11 mouse cellular contexts compared by ENCODE assay signal in the genomic region with DNA sequence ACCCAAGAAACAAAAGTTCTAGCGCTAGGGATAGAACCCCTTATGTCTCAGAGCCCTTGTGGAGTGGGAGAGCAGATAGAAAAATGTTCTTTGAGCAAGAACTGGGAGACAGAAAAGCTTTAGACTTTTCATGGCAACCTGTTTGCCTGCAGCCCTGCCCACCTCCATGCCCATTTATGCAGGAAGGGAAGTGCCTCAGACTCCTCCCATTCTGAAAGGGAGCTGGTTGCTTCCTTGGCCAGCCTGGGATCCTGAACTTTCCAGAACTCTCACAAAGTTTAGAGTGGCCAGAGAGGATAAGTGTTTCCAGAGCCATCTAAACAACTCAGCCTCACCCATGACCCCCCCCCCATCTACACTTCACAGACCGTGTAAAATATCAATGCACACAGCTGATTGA. TPM values are rescaled to one million over a fixed set of nuclear protein-coding genes. Genes with fewer than 3 reads are reported as not detected.
DNase-seq lines count a peak whose midpoint lies in the region; ATAC-seq and TF ChIP-seq lines count a peak whose summit lies in the region.
"Had no signal": no experiment of that assay in that cellular context is flagged by ENCODE, and none has a peak within 500 bp of the region (broad histone marks: within the 10 kb centered on the region; RNA-seq: fewer than 3 reads in every experiment).

No protein-coding gene starts in this region.

- peaks cover 22% of the 10 kb centered on the region for H3K4me1 ChIP-seq in brown adipose tissue, adult 24 weeks (ENCODE audit: control insufficient read depth, insufficient read depth, insufficient read length, low read length)
- no peaks in the 10 kb centered on the region; the same call in 1 of the 2 replicates for H3K4me1 ChIP-seq in midbrain, embryonic 16.5 days (ENCODE audit: control insufficient read depth, insufficient read depth, low read length)

- no peak overlapping the region for H3K4me2 ChIP-seq in midbrain, embryonic 16.5 days (ENCODE audit: low read length)

- no peak for ATAC-seq in midbrain, embryonic 16.5 days

- intact Hi-C loops in left cerebral cortex, adult 2 months (cut with DNase I), result no loop called here

- DNase-seq in left cerebral cortex, adult 2 months (ENCODE audit: extremely low spot score in 1 of 2, low spot score in 2 of 2), result no peak
- DNase-seq in left cerebral cortex, adult 9 months (ENCODE audit: low spot score in 2 of 2), result no peak
- peak; percentile 32 for DNase-seq in kidney, postnatal 14 days
- DNase-seq in lung, postnatal 36 days, result peak; percentile 70
- DNase-seq in adrenal gland, postnatal 25 days, result no peak
- no peak for DNase-seq in frontal cortex, postnatal 25 days (ENCODE audit: low spot score in 2 of 2)

- no peaks in the 10 kb centered on the region for H3K9me3 ChIP-seq in midbrain, embryonic 16.5 days (replicated peaks; ENCODE audit: control insufficient read depth, low read length, poor library complexity, severe bottlenecking)
- H3K9me3 ChIP-seq: neural tube, embryonic 15.5 days had no signal

- H3K36me3 ChIP-seq in midbrain, embryonic 16.5 days (ENCODE audit: control insufficient read depth, insufficient read depth, low read length), result peaks cover 17% of the 10 kb centered on the region

- H3K4me3 ChIP-seq in left cerebral cortex, adult 2 months, result no peak overlapping the region
- peak overlapping the region; percentile 10 for H3K4me3 ChIP-seq in brown adipose tissue, adult 24 weeks (ENCODE audit: insufficient read depth, low read depth, low read length)
- H3K4me3 ChIP-seq in midbrain, embryonic 16.5 days (ENCODE audit: low read depth, low read length), result no peak overlapping the region
- H3K4me3 ChIP-seq: neural tube, embryonic 15.5 days had no signal

- no peak overlapping the region for H3K9ac ChIP-seq in midbrain, embryonic 16.5 days (ENCODE audit: low read depth, low read length)
- H3K9ac ChIP-seq: neural tube, embryonic 15.5 days had no signal

- peaks cover 21% of the 10 kb centered on the region for H3K27me3 ChIP-seq in midbrain, embryonic 16.5 days (ENCODE audit: control insufficient read depth, insufficient read depth, low read depth, low read length)

- peak overlapping the region; percentile 34; the same call in 1 of the 2 replicates for H3K27ac ChIP-seq in left cerebral cortex, adult 2 months
- peak overlapping the region; percentile 85 for H3K27ac ChIP-seq in brown adipose tissue, adult 24 weeks (replicated peaks; ENCODE audit: low read depth, low read length)
- no peak overlapping the region for H3K27ac ChIP-seq in midbrain, embryonic 16.5 days (ENCODE audit: low read length)
- H3K27ac ChIP-seq: neural tube, embryonic 15.5 days had no signal

- TF ChIP-seq CTCF in left cerebral cortex, adult 2 months (IDR thresholded peaks at IDR 0.05), result no peak

- 19% methylated on average over 2 of the region's 2 CpGs for WGBS in midbrain, embryonic 16.5 days

RNA-seq across cellular contexts. Expression of a gene that starts 0.5 kb away (rescaled TPM):
- 1 to 10 TPM; 2.0 to 2.2 TPM for total RNA-seq in left cerebral cortex, adult 2 months (2021)
- polyA plus RNA-seq in brown adipose tissue, adult 24 weeks (2012; ENCODE audit: insufficient read depth, insufficient read length, missing spikeins), result 1.8 and 6.0 TPM in 2 replicates
- 28.1 and 33.9 TPM in 2 replicates for total RNA-seq in adrenal gland, postnatal 25 days (2021)
- 1.2 and 1.4 TPM in 2 replicates for polyA plus RNA-seq in midbrain, embryonic 16.5 days (2015; fragmentation: Nextera tagmentation; extraction: Ambion mirVana)

RNA-seq across cellular contexts. Expression of a gene that starts 14.1 kb away (rescaled TPM):
- total RNA-seq in left cerebral cortex, adult 2 months (2021), result 10 to 100 TPM; 53.4 to 64.3 TPM
- polyA plus RNA-seq in brown adipose tissue, adult 24 weeks (2012; ENCODE audit: insufficient read depth, insufficient read length, missing spikeins), result 15.4 and 19.0 TPM in 2 replicates
- 61.8 and 66.9 TPM in 2 replicates for total RNA-seq in adrenal gland, postnatal 25 days (2021)
- 116 and 117 TPM in 2 replicates for polyA plus RNA-seq in midbrain, embryonic 16.5 days (2015; fragmentation: Nextera tagmentation; extraction: Ambion mirVana)

RNA-seq across cellular contexts. Expression of a gene that starts 16.6 kb away (rescaled TPM):
- total RNA-seq in left cerebral cortex, adult 2 months (2021), result 10 to 100 TPM; 20.2 to 21.7 TPM
- 6.4 and 7.1 TPM in 2 replicates for polyA plus RNA-seq in brown adipose tissue, adult 24 weeks (2012; ENCODE audit: insufficient read depth, insufficient read length, missing spikeins)
- 2.2 and 4.0 TPM in 2 replicates for total RNA-seq in adrenal gland, postnatal 25 days (2021)
- 13.1 and 15.0 TPM in 2 replicates for polyA plus RNA-seq in midbrain, embryonic 16.5 days (2015; fragmentation: Nextera tagmentation; extraction: Ambion mirVana)

RNA-seq across cellular contexts. Expression of a gene that starts 17.2 kb away (rescaled TPM):
- total RNA-seq in left cerebral cortex, adult 2 months (2021), result not detected
- not detected in 2 replicates for polyA plus RNA-seq in brown adipose tissue, adult 24 weeks (2012; ENCODE audit: insufficient read depth, insufficient read length, missing spikeins)
- not detected in 2 replicates for total RNA-seq in adrenal gland, postnatal 25 days (2021)
- not detected in 2 replicates for polyA plus RNA-seq in midbrain, embryonic 16.5 days (2015; fragmentation: Nextera tagmentation; extraction: Ambion mirVana)
- total RNA-seq: gastrocnemius, postnatal 4 days had no signal
- polyA plus RNA-seq: neural tube, embryonic 15.5 days had no signal

RNA-seq across cellular contexts. Expression of a gene that starts 21.4 kb away (rescaled TPM):
- total RNA-seq in left cerebral cortex, adult 2 months (2021), result not detected
- polyA plus RNA-seq in brown adipose tissue, adult 24 weeks (2012; ENCODE audit: insufficient read depth, insufficient read length, missing spikeins), result not detected in 2 replicates
- total RNA-seq in adrenal gland, postnatal 25 days (2021), result 0.46 TPM in 1 of 2 replicates, not detected in the other
- 0.43 TPM in 1 of 2 replicates, not detected in the other for polyA plus RNA-seq in midbrain, embryonic 16.5 days (2015; fragmentation: Nextera tagmentation; extraction: Ambion mirVana)
- total RNA-seq: left cerebral cortex, adult 18-20 months had no signal
- polyA plus RNA-seq: neural tube, embryonic 15.5 days had no signal

Comparison
In these comparisons a context has a peak if more than half of its experiments do, and no peak if none do; other contexts are left out.
1. DNase-seq: peak in kidney, postnatal 14 days (single experiment) and lung, postnatal 36 days (single experiment); none in left cerebral cortex, adult 2 months (0 of 2), left cerebral cortex, adult 9 months (0 of 2), adrenal gland, postnatal 25 days (single experiment) and frontal cortex, postnatal 25 days (0 of 2).